Mouse (Mus musculus): ENCODE data around the gene Cyth3.

GRCm38 (mm10) chr5:143618585-143618984 lies 3.7 kb upstream of the Cyth3 start:
- no peak for TF ChIP-seq POLR2A (IDR thresholded peaks at IDR 0.05; ENCODE audit: borderline replicate concordance, control insufficient read depth, low read depth, low read length)
- no peak for TF ChIP-seq CTCF (IDR thresholded peaks at IDR 0.05; ENCODE audit: control insufficient read depth, insufficient read depth, low read length)

Data from bone marrow, adult 2 months (tissue).